Mouse (Mus musculus): ENCODE measurements at regions not wholly inside any gene's neighbourhood (a gene's known extent, or its start where the extent isn't known, plus 50 kb on each side); places are given as distances from the start of the nearest gene placed in this dataset.

DNA sequence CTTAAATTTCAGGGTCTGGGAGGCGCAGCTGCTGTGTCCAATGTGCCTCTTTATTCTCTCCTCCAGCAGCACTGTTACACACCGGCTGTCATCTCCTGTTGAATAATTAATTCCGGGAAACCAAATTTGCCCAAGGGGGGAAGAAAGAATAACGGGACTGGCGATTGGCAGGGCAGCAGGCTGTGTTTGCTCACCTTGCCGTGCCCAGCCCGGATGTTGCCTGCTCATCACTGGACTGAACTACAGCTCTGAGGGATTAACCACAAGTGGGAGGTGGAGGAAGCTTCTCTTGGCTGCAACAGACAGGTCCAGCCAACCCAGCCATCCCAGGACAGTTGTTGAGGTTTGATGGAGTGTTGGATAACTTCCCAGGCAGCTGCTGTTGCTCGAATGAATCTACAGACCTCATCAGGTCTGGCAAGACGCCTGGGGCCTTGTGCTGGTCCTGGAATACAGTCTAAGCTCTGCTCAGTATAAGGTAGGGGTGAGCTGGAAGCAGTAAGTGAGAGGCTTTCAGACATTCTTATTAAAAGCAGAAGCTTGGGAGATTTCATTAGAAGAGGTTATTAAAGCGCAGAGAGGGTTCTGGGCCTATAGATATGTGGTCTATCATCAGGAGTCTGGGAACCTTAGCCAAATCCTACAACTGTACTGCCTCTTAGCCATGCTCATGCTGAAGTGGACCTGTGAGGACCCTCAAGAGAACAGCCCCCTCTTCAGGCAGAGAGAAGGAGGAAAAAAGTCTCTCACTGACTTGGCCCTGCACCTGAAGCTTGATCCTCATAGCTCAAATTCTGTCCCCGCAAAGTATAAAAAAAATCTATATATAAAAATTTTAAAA, 291.8 kb downstream of the Il20rb start:
- ATAC-seq (replicated peaks; ENCODE audit: insufficient number of reproducible peaks, low FRiP score, low TSS enrichment, poor library complexity, severe bottlenecking), result 0 out of 2 replicates have a peak, but pooled peaks have one; percentile 22

DNA sequence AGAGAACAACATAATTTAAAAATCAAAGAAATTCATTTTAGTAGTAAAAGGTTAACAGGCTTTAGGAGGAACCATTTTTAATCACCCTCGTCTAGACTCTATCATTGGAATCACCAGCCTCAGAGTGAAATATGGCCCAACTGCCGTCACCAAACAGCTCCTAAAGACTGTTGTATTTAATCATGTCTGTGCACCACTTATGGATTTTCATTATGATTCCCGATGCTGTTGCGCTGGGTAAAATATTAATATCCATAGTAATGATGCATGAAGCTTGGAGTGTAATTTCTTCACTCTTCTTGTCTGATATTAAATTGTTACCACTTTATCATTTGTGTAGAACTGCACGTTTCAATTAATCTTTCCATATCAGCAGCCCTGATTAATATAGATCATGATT, 292.4 kb downstream of the Il20rb start:
- ATAC-seq (replicated peaks; ENCODE audit: insufficient number of reproducible peaks, low FRiP score, low TSS enrichment, poor library complexity, severe bottlenecking), result no peak

DNA sequence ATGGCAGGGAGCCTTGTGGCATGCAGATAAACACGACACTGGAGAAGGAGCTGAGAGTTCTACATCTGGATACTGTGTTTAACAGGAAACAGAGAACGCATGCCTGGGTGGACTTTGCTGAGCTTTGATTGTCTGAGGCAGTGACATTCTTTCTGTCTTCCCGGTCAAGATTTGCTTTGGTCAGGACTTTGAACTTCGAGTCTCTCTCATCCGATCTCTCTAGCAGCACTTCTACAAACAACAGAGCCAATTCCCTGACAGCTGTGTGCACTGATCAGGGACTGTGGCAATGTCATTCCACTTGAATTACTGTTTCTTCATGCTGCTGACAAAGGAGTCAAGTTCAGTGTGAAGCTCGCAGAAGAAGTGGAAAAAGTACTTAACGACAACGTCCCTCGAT, 302.5 kb downstream of the Il20rb start:
- ATAC-seq (replicated peaks; ENCODE audit: insufficient number of reproducible peaks, low FRiP score, low TSS enrichment, poor library complexity, severe bottlenecking), result no peak

DNA sequence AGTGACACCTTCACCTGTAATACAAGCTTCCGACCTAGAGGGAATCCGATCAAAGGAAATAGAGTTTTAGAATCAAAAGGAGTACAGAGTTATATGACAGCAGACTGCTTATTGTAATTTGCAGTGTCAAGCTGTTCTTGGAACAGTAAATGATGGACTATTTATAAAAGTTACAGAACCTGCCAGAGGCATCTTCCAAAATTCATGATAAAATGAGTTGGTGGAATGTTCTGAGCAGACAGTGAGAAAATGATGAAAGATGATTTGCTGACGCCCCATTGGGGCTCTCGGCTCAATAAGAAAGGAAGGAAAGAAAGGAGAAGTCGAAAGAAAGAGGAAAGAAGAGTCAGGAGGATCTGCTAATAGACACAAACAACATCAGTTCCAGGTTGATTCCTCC, 300.3 kb upstream of the Sox14 start:
- ATAC-seq (replicated peaks; ENCODE audit: insufficient number of reproducible peaks, low FRiP score, low TSS enrichment, poor library complexity, severe bottlenecking), result no peak

DNA sequence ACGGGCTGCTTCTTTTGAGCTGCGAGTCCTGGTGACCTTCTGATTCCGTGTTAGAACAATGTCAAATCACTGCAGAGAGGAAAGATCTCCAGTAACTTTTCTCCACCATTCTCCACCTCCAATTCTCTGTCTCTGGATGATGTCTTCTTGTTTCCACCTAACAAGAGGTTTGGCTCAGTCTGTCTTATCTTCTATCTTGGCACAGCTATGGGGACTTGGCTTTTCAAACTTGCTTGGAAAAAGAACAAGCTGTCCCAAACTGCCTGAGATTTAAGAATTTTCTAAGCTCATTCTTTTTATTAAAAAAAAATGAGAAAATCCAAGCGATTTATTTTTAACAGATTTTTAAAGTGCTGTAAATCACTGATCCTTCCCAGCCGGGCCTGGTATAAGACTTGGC, 290.3 kb upstream of the Sox14 start:
- ATAC-seq (replicated peaks; ENCODE audit: insufficient number of reproducible peaks, low FRiP score, low TSS enrichment, poor library complexity, severe bottlenecking), result no peak

DNA sequence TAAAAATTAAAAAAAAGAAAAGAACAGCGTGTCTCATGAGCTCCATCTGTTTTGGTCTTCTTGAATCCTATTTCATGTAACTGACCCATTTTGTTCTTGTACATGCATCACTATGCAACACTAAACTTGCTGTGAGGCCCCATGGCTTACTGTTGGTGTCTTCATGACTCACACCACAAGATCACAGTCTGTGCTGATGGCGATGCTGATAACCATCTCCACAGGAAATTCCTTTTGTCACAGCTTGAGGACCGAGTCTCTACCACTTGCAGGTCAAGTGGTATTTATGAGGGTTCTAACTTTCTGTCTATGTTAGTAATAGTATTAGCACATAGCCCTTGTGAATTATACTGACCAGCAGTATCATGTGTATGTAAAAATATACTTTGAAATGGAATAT, 286.0 kb upstream of the Sox14 start:
- no peak for ATAC-seq (replicated peaks; ENCODE audit: insufficient number of reproducible peaks, low FRiP score, low TSS enrichment, poor library complexity, severe bottlenecking)
